Mouse (Mus musculus) pancreas, adult 10 weeks (tissue): ENCODE data around the gene Ptges. TPM values are rescaled to one million over a fixed set of nuclear protein-coding genes. Genes with fewer than 3 reads are reported as not detected.

Experiments used
- polyA plus RNA-seq: library from polyadenylated mRNA; stranded (reverse); fragments of 350-450 nt; fragmentation: Illumina TruSeq; extraction: RNeasy Lipid Tissue Mini Kit (QIAGEN cat#74804); gene quantifications from one replicate; pipeline ENCODE4 v1.2.3, GENCODE M21; 2015; ENCODE audit warnings: low read depth, low replicate concordance; ENCODE audit not compliant: insufficient read depth

Gene Ptges
- 4.4 TPM for polyA plus RNA-seq

GRCm38 (mm10) chr2:30929483-30930045 is at the start of gene Ptges:
TSS of gene Ptges (minus strand) at chr2:30929863.

GRCm38 (mm10) chr2:30967352-30968327 is 38.0 kb upstream of the Ptges start, which contains the start of gene Tor1a:
TSS of gene Tor1a (minus strand) at chr2:30967933.

DNA sequence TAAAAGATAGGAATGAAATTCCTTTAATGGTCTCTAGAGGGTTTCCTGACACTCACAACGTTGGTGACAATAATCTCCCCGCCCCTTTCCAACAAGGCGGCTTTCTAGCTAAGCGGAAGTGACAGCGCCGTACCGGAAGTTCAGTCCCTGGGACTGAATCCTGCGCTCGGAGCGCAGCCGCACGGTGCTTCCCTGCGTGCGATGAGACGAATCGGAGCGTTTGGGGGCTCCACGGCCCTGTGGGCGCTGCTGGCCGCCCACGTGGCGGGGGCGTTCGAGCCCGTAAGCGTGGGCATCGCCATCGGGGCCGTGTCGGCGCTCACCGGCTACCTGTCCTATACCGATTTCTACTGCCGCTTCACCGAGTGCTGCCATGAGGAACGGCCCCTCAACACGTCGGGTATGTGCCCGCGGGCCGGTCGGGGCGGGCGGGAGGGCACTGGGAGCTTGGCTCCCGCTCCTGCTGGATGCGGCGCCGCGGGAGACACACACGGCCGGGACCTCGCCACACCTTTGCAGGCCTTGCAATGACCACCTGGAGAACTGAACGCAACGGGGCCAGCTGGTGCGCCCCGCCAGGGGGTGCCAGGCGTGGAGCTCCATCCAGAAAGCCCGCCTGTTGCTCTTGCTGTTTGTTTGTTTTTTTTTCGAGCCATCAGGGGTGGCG is 23.3 kb upstream of the Ptges start, which contains the start of gene Tor1b:
Gene Tor1b, plus strand, starts transcription at position 136 of the 667 bp plus-strand sequence.

Other genes starting within 250 kb of the Ptges start
- 2.9 TPM for gene 1700001O22Rik, start 126.2 kb downstream of the Ptges start, polyA plus RNA-seq
- 8.3 TPM for gene Ntmt1, start 122.0 kb downstream of the Ptges start, polyA plus RNA-seq
- gene Asb6, start 99.5 kb downstream of the Ptges start, polyA plus RNA-seq, result 9.7 TPM
- not detected for gene Prrx2, start 94.9 kb downstream of the Ptges start, polyA plus RNA-seq
- 20.6 TPM for gene Tor1b, start 23.1 kb upstream of the Ptges start, polyA plus RNA-seq
- 14.5 TPM for gene Tor1a, start 38.1 kb upstream of the Ptges start, polyA plus RNA-seq
- gene BC005624, start 52.3 kb upstream of the Ptges start, polyA plus RNA-seq, result 11.1 TPM
- gene Usp20, start 52.4 kb upstream of the Ptges start, polyA plus RNA-seq, result 4.5 TPM
- 5.0 TPM for gene Fnbp1, start 212.1 kb upstream of the Ptges start, polyA plus RNA-seq
- 4.3 TPM for gene Gpr107, start 222.5 kb upstream of the Ptges start, polyA plus RNA-seq